ENCODE assay signal across 14 mouse cellular contexts in the genomic region with DNA sequence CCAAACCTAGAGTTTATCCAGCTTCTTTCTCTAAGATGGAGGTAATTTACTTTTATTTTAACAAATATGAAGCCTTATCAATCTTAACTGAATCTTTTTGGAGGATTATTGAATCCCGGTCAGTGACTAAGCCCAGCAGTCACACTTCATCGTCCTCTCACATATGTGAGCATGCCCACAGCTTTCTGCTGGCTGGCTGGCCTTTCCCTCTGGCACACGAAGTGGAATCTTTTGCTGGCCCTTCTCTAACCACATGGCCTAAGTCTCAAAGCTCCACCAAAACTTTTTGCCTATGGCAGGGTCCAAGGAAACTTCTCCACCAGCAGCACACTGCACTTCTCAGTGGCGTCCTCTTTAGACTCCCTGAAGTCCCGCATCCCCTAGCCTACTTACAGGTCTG. TPM values are rescaled to one million over a fixed set of nuclear protein-coding genes. Genes with fewer than 3 reads are reported as not detected.
A peak's percentile ranks its signal among the peaks of the same experiment; 100 is the strongest.
DNase-seq lines count a peak whose midpoint lies in the region; ATAC-seq and TF ChIP-seq lines count a peak whose summit lies in the region.
"Had no signal": no experiment of that assay in that cellular context is flagged by ENCODE, and none has a peak within 500 bp of the region (broad histone marks: within the 10 kb centered on the region; RNA-seq: fewer than 3 reads in every experiment).

No protein-coding gene starts in this region.

- no peak overlapping the region for H3K9ac ChIP-seq in lung, embryonic 15.5 days
- H3K9ac ChIP-seq in lung, postnatal 0 days (replicated peaks; ENCODE audit: low read depth), result no peak overlapping the region
- H3K9ac ChIP-seq: embryonic facial prominence, embryonic 12.5 days; liver, embryonic 13.5 days had no signal

- H3K4me1 ChIP-seq in lung, embryonic 15.5 days, result peaks cover 47% of the 10 kb centered on the region
- peaks cover 24% of the 10 kb centered on the region; the same call in 1 of the 2 replicates for H3K4me1 ChIP-seq in lung, postnatal 0 days (ENCODE audit: insufficient read depth, low read depth, low read length)

- ATAC-seq in lung, embryonic 15.5 days (ENCODE audit: borderline replicate concordance, extremely low read depth, low FRiP score, low TSS enrichment), result no peak
- no peak for ATAC-seq in lung, postnatal 0 days
- no peak for ATAC-seq in megakaryocyte progenitor cell, adult 5-6 weeks (replicated peaks; ENCODE audit: poor library complexity)
- ATAC-seq: activated CD4-positive, CD25-positive, alpha-beta regulatory T cell, adult 4 months had no signal

- peak overlapping the region; percentile 34; the same call in 1 of the 2 replicates for H3K27ac ChIP-seq in lung, embryonic 15.5 days
- H3K27ac ChIP-seq in lung, postnatal 0 days (ENCODE audit: low read length), result no peak overlapping the region
- H3K27ac ChIP-seq: embryonic facial prominence, embryonic 12.5 days; liver, embryonic 13.5 days had no signal

- intact Hi-C loops in heart, postnatal 25 days (cut with DNase I), result loop anchor here (2.0 kb wide), 1 partner anchor 27 kb away; a partner anchor contains a TSS

- 51% methylated on average over 5 of the region's 5 CpGs for WGBS in lung, embryonic 15.5 days
- 58% methylated on average over 5 of the region's 5 CpGs for WGBS in lung, postnatal 0 days

- no peak for TF ChIP-seq EP300 in lung, postnatal 0 days (IDR thresholded peaks at IDR 0.05)

- DNase-seq in heart, adult 18-20 months, result peak; percentile 51 to 68
- no peak for DNase-seq in heart, postnatal 25 days (ENCODE audit: low spot score)
- DNase-seq in lung, postnatal 0 days (ENCODE audit: low spot score), result no peak
- peak; percentile 40 for DNase-seq in heart, adult 8-10 months (ENCODE audit: low spot score)
- peak; percentile 31 for DNase-seq in heart, postnatal 4 days
- DNase-seq in right cerebral cortex, postnatal 4 days, result no peak
- DNase-seq: cerebellum, adult 9-10 months; liver, embryonic 13.5 days; thymus, adult 2 months had no signal

- no peaks in the 10 kb centered on the region for H3K36me3 ChIP-seq in lung, embryonic 15.5 days
- no peaks in the 10 kb centered on the region for H3K36me3 ChIP-seq in lung, postnatal 0 days (ENCODE audit: insufficient read depth, low read length)
- H3K36me3 ChIP-seq: embryonic facial prominence, embryonic 12.5 days had no signal

- no peaks in the 10 kb centered on the region for H3K27me3 ChIP-seq in lung, embryonic 15.5 days
- H3K27me3 ChIP-seq in lung, postnatal 0 days (replicated peaks; ENCODE audit: insufficient read depth, low read length), result no peaks in the 10 kb centered on the region
- H3K27me3 ChIP-seq: embryonic facial prominence, embryonic 12.5 days; liver, embryonic 13.5 days; megakaryocyte, embryonic 14.5 days had no signal

- TF ChIP-seq CTCF in lung, postnatal 0 days (IDR thresholded peaks at IDR 0.05), result no peak

- no peak overlapping the region for H3K4me3 ChIP-seq in lung, embryonic 15.5 days
- H3K4me3 ChIP-seq in lung, postnatal 0 days (ENCODE audit: low read depth, low read length), result no peak overlapping the region
- H3K4me3 ChIP-seq: embryonic facial prominence, embryonic 12.5 days; liver, embryonic 13.5 days; megakaryocyte, embryonic 14.5 days had no signal

- H3K4me2 ChIP-seq in lung, embryonic 15.5 days, result no peak overlapping the region
- H3K4me2 ChIP-seq in lung, postnatal 0 days (replicated peaks; ENCODE audit: low read depth, low read length), result no peak overlapping the region
- H3K4me2 ChIP-seq: embryonic facial prominence, embryonic 12.5 days; liver, embryonic 13.5 days had no signal

- H3K9me3 ChIP-seq in lung, embryonic 15.5 days, result no peaks in the 10 kb centered on the region
- no peaks in the 10 kb centered on the region for H3K9me3 ChIP-seq in lung, postnatal 0 days (ENCODE audit: low read length)
- H3K9me3 ChIP-seq: embryonic facial prominence, embryonic 12.5 days; liver, embryonic 13.5 days; megakaryocyte, embryonic 14.5 days had no signal

RNA-seq across cellular contexts. Expression of a gene that starts 27.7 kb away (rescaled TPM):
- total RNA-seq in heart, adult 18-20 months (2021), result 10 to 100 TPM; 21.8 to 22.1 TPM
- total RNA-seq in heart, postnatal 25 days (2021), result 10 to 100 TPM; 20.0 to 21.9 TPM
- polyA plus RNA-seq in lung, embryonic 15.5 days (2015; fragmentation: Nextera tagmentation; extraction: Ambion mirVana), result 46.2 and 48.5 TPM in 2 replicates
- 24.4 and 26.0 TPM in 2 replicates for polyA plus RNA-seq in lung, postnatal 0 days (2015; fragmentation: Nextera tagmentation; extraction: Ambion mirVana)
- total RNA-seq in heart, adult 8-10 months (2022), result 10 to 100 TPM; 19.4 to 24.9 (median 20.9) TPM
- 10 to 100 TPM; 25.9 to 28.8 TPM for total RNA-seq in heart, postnatal 4 days (2021)
- 35.9 and 43.6 TPM in 2 replicates for total RNA-seq in megakaryocyte progenitor cell, adult 5-6 weeks (2015)
- 45.4 and 48.0 TPM in 2 replicates for total RNA-seq in megakaryocyte progenitor cell, adult 5-6 weeks (2017)

RNA-seq across cellular contexts. Expression of a gene that starts 27.8 kb away (rescaled TPM):
- total RNA-seq in heart, adult 18-20 months (2021), result 10 to 100 TPM; 12.5 to 16.2 TPM
- 10 to 100 TPM; 16.7 to 20.2 TPM for total RNA-seq in heart, postnatal 25 days (2021)
- 16.7 and 18.5 TPM in 2 replicates for polyA plus RNA-seq in lung, embryonic 15.5 days (2015; fragmentation: Nextera tagmentation; extraction: Ambion mirVana)
- polyA plus RNA-seq in lung, postnatal 0 days (2015; fragmentation: Nextera tagmentation; extraction: Ambion mirVana), result 13.4 and 14.5 TPM in 2 replicates
- 10 to 100 TPM; 13.5 to 18.1 (median 14.5) TPM for total RNA-seq in heart, adult 8-10 months (2022)
- total RNA-seq in heart, postnatal 4 days (2021), result 10 to 100 TPM; 20.2 to 22.0 TPM
- total RNA-seq in megakaryocyte progenitor cell, adult 5-6 weeks (2015), result 79.4 and 85.9 TPM in 2 replicates
- total RNA-seq in megakaryocyte progenitor cell, adult 5-6 weeks (2017), result 23.2 and 26.7 TPM in 2 replicates

Comparison
In these comparisons a context has a peak if more than half of its experiments do, and no peak if none do; other contexts are left out.
1. DNase-seq: peak in heart, adult 18-20 months (2 of 2), heart, adult 8-10 months (single experiment) and heart, postnatal 4 days (single experiment); none in heart, postnatal 25 days (single experiment), lung, postnatal 0 days (single experiment) and right cerebral cortex, postnatal 4 days (single experiment).